Mouse (Mus musculus) kidney, postnatal 0 days (tissue): ENCODE measurements around the gene 1700067K01Rik. TPM values are rescaled to one million over a fixed set of nuclear protein-coding genes. Genes with fewer than 3 reads are reported as not detected.

ENCODE experiments used
- ATAC-seq: fragments of 200-750 bp; cut with Nextera tagmentation; replicated peaks from 2 replicates; pipeline ENCODE4 v1.8.0; 2017; ENCODE audit warnings: low read depth, moderate number of reproducible peaks, moderate TSS enrichment, moderate library complexity; ENCODE audit not compliant: low FRiP score
- DNase-seq: peaks from one replicate; pipeline ENCODE4 v3.0.0-alpha.2; 2016; ENCODE audit warnings: low spot score
- H3K27ac ChIP-seq: fragments of 300-500 bp; sonication (generic); 2 replicates; pipeline ENCODE4 v1.5.1; 2014; ENCODE audit warnings: mild to moderate bottlenecking
- H3K27me3 ChIP-seq: fragments of 300-500 bp; sonication (generic); 2 replicates; pipeline ENCODE4 v1.6.1; 2014; ENCODE audit warnings: low read length, mixed read lengths; ENCODE audit not compliant: insufficient read depth
- H3K36me3 ChIP-seq: fragments of 300-500 bp; sonication (generic); 2 replicates; pipeline ENCODE4 v1.6.1; 2014; ENCODE audit warnings: low read length, mixed read lengths; ENCODE audit not compliant: insufficient read depth
- H3K4me1 ChIP-seq: fragments of 300-500 bp; sonication (generic); replicated peaks from 2 replicates; pipeline ENCODE4 v1.6.1; 2014; ENCODE audit warnings: antibody characterized with exemption, low read length, mixed read lengths; ENCODE audit not compliant: insufficient read depth
- H3K4me2 ChIP-seq: fragments of 300-500 bp; sonication (generic); 2 replicates; pipeline ENCODE4 v1.6.1; 2014; ENCODE audit warnings: mild to moderate bottlenecking, low read length, moderate library complexity, mixed read lengths
- H3K4me3 ChIP-seq: fragments of 300-500 bp; sonication (generic); replicated peaks from 2 replicates; pipeline ENCODE4 v1.5.1; 2014; ENCODE audit warnings: low read depth, low read length
- H3K9ac ChIP-seq: fragments of 300-500 bp; sonication (generic); 2 replicates; pipeline ENCODE4 v1.6.1; 2014; ENCODE audit warnings: low read depth, low read length
- H3K9me3 ChIP-seq: fragments of 300-500 bp; sonication (generic); replicated peaks from 2 replicates; pipeline ENCODE4 v1.6.1; 2016; ENCODE audit warnings: low read length, inconsistent platforms, mixed read lengths
- CTCF ChIP-seq: IDR thresholded peaks from 2 replicates; pipeline ENCODE4 v1.5.1; 2016; ENCODE audit warnings: antibody characterized with exemption, low read depth, mild to moderate bottlenecking, moderate library complexity
- WGBS: fragments of 180-500 bp; shearing (Covaris S2); extraction: QIAGEN DNeasy Blood & Tissue Kit; methylation state at CpG from one replicate; pipeline ENCODE4 v1.1.7; 2014; 5-methylcytosine and 5-hydroxymethylcytosine counted together
- polyA plus RNA-seq: library from polyadenylated mRNA; unstranded; fragments of >200 nt; fragmentation: Nextera tagmentation; extraction: Ambion mirVana; gene quantifications from 2 replicates; pipeline ENCODE4 v1.2.1, GENCODE M21; 2015

The 1700067K01Rik gene
- polyA plus RNA-seq, 1 experiment from 2014 or later = 1.1 TPM

- Histone ChIP-seq H3K4me1 (peaks cover 29% of the 10 kb centered on the region), H3K9ac (no peak overlapping the region), H3K9me3 (no peaks in the 10 kb centered on the region), H3K4me2 (peak overlapping the region; percentile 53; the same call in 1 of the 2 replicates), H3K27ac (peak overlapping the region; percentile 42), H3K27me3 (no peaks in the 10 kb centered on the region), H3K4me3 (no peak overlapping the region), H3K36me3 (no peaks in the 10 kb centered on the region)
- 0 out of 2 replicates have a peak, but pooled peaks have one; percentile 3 for TF ChIP-seq CTCF
- peak; percentile 50; the same call in 1 of the 2 replicates for ATAC-seq
- DNase-seq = peak; percentile 53
- 7% methylated on average over 5 of the region's 5 CpGs for WGBS
These were observed 21.8 kb downstream of the 1700067K01Rik start for GRCm38 (mm10) chr8:84023085-84023484.

- WGBS = 37% methylated on average over 1 of the region's 1 CpGs
- ATAC-seq (peak; percentile 43), DNase-seq (no peak)
- Histone ChIP-seq H3K9me3 (no peaks in the 10 kb centered on the region), H3K27me3 (no peaks in the 10 kb centered on the region), H3K9ac (no peak overlapping the region), H3K4me3 (no peak overlapping the region), H3K36me3 (no peaks in the 10 kb centered on the region), H3K27ac (0 out of 2 replicates have a peak overlapping the region, but pooled peaks have one; percentile 42), H3K4me1 (peaks cover 29% of the 10 kb centered on the region), H3K4me2 (peak overlapping the region; percentile 53; the same call in 1 of the 2 replicates)
- no peak for TF ChIP-seq CTCF
These were observed 22.3 kb downstream of the 1700067K01Rik start for GRCm38 (mm10) chr8:84023631-84024030.

GRCm38 (mm10) chr8:84024171-84024570 lies 22.9 kb downstream of the 1700067K01Rik start:
- ATAC-seq (no peak), DNase-seq (peak; percentile 57)
- Histone ChIP-seq H3K4me2 (peak overlapping the region; percentile 53; the same call in 1 of the 2 replicates), H3K4me3 (no peak overlapping the region), H3K4me1 (peaks cover 29% of the 10 kb centered on the region), H3K27me3 (no peaks in the 10 kb centered on the region), H3K9ac (no peak overlapping the region), H3K27ac (peak overlapping the region; percentile 36; the same call in 1 of the 2 replicates), H3K36me3 (no peaks in the 10 kb centered on the region), H3K9me3 (no peaks in the 10 kb centered on the region)
- TF ChIP-seq CTCF = peak; percentile 83
- WGBS = 18% methylated on average over 10 of the region's 10 CpGs

GRCm38 (mm10) chr8:84025863-84026262 lies 24.6 kb downstream of the 1700067K01Rik start:
- no peaks in the 10 kb centered on the region for H3K9me3 ChIP-seq
- H3K9ac ChIP-seq = peak overlapping the region; percentile 42; the same call in 1 of the 2 replicates
- H3K4me2 ChIP-seq = peak overlapping the region; percentile 74
- H3K27ac ChIP-seq = no peak overlapping the region
- ATAC-seq = 0 out of 2 replicates have a peak, but pooled peaks have one; percentile 6
- peak; percentile 83 for DNase-seq
- peak overlapping the region; percentile 37 for H3K4me3 ChIP-seq
- peaks cover 29% of the 10 kb centered on the region for H3K4me1 ChIP-seq
- no peaks in the 10 kb centered on the region for H3K27me3 ChIP-seq
- H3K36me3 ChIP-seq = 0 out of 2 replicates have a peak, but pooled peaks cover 3% of the 10 kb centered on the region
- 2% methylated on average over 41 of the region's 41 CpGs for WGBS
- no peak for TF ChIP-seq CTCF

- H3K27ac ChIP-seq = no peak overlapping the region
- no peak for DNase-seq
- no peaks in the 10 kb centered on the region for H3K27me3 ChIP-seq
- H3K9ac ChIP-seq = no peak overlapping the region
- H3K4me1 ChIP-seq = peaks cover 17% of the 10 kb centered on the region; the same call in 1 of the 2 replicates
- H3K36me3 ChIP-seq = 0 out of 2 replicates have a peak, but pooled peaks cover 3% of the 10 kb centered on the region
- no peak for ATAC-seq
- no peak overlapping the region for H3K4me2 ChIP-seq
- TF ChIP-seq CTCF = no peak
- no peak overlapping the region for H3K4me3 ChIP-seq
- no peaks in the 10 kb centered on the region for H3K9me3 ChIP-seq
- 21% methylated on average over 10 of the region's 10 CpGs for WGBS
These were observed 26.1 kb downstream of the 1700067K01Rik start for GRCm38 (mm10) chr8:84027449-84027848.

- H3K9ac ChIP-seq = no peak overlapping the region
- H3K4me1 ChIP-seq = 0 out of 2 replicates have a peak, but pooled peaks cover 4% of the 10 kb centered on the region
- H3K4me2 ChIP-seq = no peak overlapping the region
- no peak overlapping the region for H3K4me3 ChIP-seq
- DNase-seq (no peak), ATAC-seq (no peak)
- H3K27ac ChIP-seq = no peak overlapping the region
- TF ChIP-seq CTCF = no peak
- 89% methylated on average over 5 of the region's 5 CpGs for WGBS
- H3K27me3 ChIP-seq = no peaks in the 10 kb centered on the region
- no peaks in the 10 kb centered on the region for H3K9me3 ChIP-seq
- 0 out of 2 replicates have a peak, but pooled peaks cover 3% of the 10 kb centered on the region for H3K36me3 ChIP-seq
These were observed 28.0 kb downstream of the 1700067K01Rik start for GRCm38 (mm10) chr8:84029272-84029671.
